Mouse (Mus musculus): ENCODE data around the gene Kansl3. TPM values are rescaled to one million over a fixed set of nuclear protein-coding genes. Genes with fewer than 3 reads are reported as not detected.
A peak's percentile ranks its signal among the peaks of the same experiment; 100 is the strongest.

The Kansl3 gene
- polyA plus RNA-seq, 1 experiment from 2014 or later = 10.1 TPM

GRCm38 (mm10) chr1:36304764-36305163 is 64.2 kb downstream of the Kansl3 start:
- Histone ChIP-seq H3K9me3 (ENCODE audit: low read length) (no peaks in the 10 kb centered on the region), H3K36me3 (replicated peaks; ENCODE audit: insufficient read depth, low read length) (no peaks in the 10 kb centered on the region), H3K27me3 (ENCODE audit: insufficient read depth, low read length) (peaks cover 20% of the 10 kb centered on the region), H3K4me2 (ENCODE audit: low read depth, low read length) (no peak overlapping the region), H3K4me3 (ENCODE audit: low read depth, low read length) (no peak overlapping the region), H3K9ac (replicated peaks) (no peak overlapping the region), H3K4me1 (ENCODE audit: insufficient read depth) (peaks cover 15% of the 10 kb centered on the region), H3K27ac (ENCODE audit: low read depth) (no peak overlapping the region)
- ATAC-seq = no peak
- no peak for DNase-seq
- 59% methylated on average over 7 of the region's 7 CpGs for WGBS (ENCODE audit: insufficient replicate concordance)
- no peak for TF ChIP-seq CTCF (IDR thresholded peaks at IDR 0.05; ENCODE audit: low read depth)

- WGBS (ENCODE audit: insufficient replicate concordance) = 8% methylated on average over 30 of the region's 30 CpGs
- no peaks in the 10 kb centered on the region for H3K36me3 ChIP-seq (replicated peaks; ENCODE audit: insufficient read depth, low read length)
- peak overlapping the region; percentile 43 for H3K9ac ChIP-seq (replicated peaks)
- DNase-seq = peak; percentile 72
- TF ChIP-seq EP300 (IDR thresholded peaks at IDR 0.05; ENCODE audit: low read depth) = no peak
- H3K27ac ChIP-seq (ENCODE audit: low read depth) = no peak overlapping the region
- H3K4me3 ChIP-seq (ENCODE audit: low read depth, low read length) = peak overlapping the region; percentile 28
- peaks cover 12% of the 10 kb centered on the region for H3K4me1 ChIP-seq (ENCODE audit: insufficient read depth)
- H3K4me2 ChIP-seq (ENCODE audit: low read depth, low read length) = peak overlapping the region; percentile 63
- no peaks in the 10 kb centered on the region for H3K9me3 ChIP-seq (ENCODE audit: low read length)
- peak; percentile 40 for ATAC-seq
- H3K27me3 ChIP-seq (ENCODE audit: insufficient read depth, low read length) = peaks cover 23% of the 10 kb centered on the region
These were observed 65.3 kb downstream of the Kansl3 start for GRCm38 (mm10) chr1:36303381-36304320.

GRCm38 (mm10) chr1:36302957-36303356 is 66.0 kb downstream of the Kansl3 start:
- Histone ChIP-seq H3K4me3 (ENCODE audit: low read depth, low read length) (peak overlapping the region; percentile 28), H3K27ac (ENCODE audit: low read depth) (no peak overlapping the region), H3K27me3 (ENCODE audit: insufficient read depth, low read length) (peaks cover 23% of the 10 kb centered on the region), H3K9me3 (ENCODE audit: low read length) (no peaks in the 10 kb centered on the region), H3K36me3 (replicated peaks; ENCODE audit: insufficient read depth, low read length) (no peaks in the 10 kb centered on the region), H3K9ac (replicated peaks) (peak overlapping the region; percentile 43), H3K4me2 (ENCODE audit: low read depth, low read length) (peak overlapping the region; percentile 63), H3K4me1 (ENCODE audit: insufficient read depth) (peaks cover 7% of the 10 kb centered on the region)
- TF ChIP-seq CTCF (IDR thresholded peaks at IDR 0.05; ENCODE audit: low read depth) = no peak
- no peak for TF ChIP-seq EP300 (IDR thresholded peaks at IDR 0.05; ENCODE audit: low read depth)
- 18% methylated on average over 7 of the region's 9 CpGs for WGBS (ENCODE audit: insufficient replicate concordance)
- no peak for DNase-seq
- ATAC-seq = no peak

- no peak for DNase-seq
- TF ChIP-seq EP300 (IDR thresholded peaks at IDR 0.05; ENCODE audit: low read depth) (no peak), CTCF (IDR thresholded peaks at IDR 0.05; ENCODE audit: low read depth) (no peak)
- Histone ChIP-seq H3K4me2 (ENCODE audit: low read depth, low read length) (no peak overlapping the region), H3K9me3 (ENCODE audit: low read length) (no peaks in the 10 kb centered on the region), H3K27ac (ENCODE audit: low read depth) (no peak overlapping the region), H3K4me1 (ENCODE audit: insufficient read depth) (peaks cover 9% of the 10 kb centered on the region), H3K36me3 (replicated peaks; ENCODE audit: insufficient read depth, low read length) (no peaks in the 10 kb centered on the region), H3K27me3 (ENCODE audit: insufficient read depth, low read length) (peaks cover 28% of the 10 kb centered on the region), H3K4me3 (ENCODE audit: low read depth, low read length) (no peak overlapping the region), H3K9ac (replicated peaks) (no peak overlapping the region)
- 77% methylated on average over 8 of the region's 8 CpGs for WGBS (ENCODE audit: insufficient replicate concordance)
- ATAC-seq = no peak
These were observed 66.7 kb downstream of the Kansl3 start for GRCm38 (mm10) chr1:36302273-36302672.

- TF ChIP-seq EP300 (IDR thresholded peaks at IDR 0.05; ENCODE audit: low read depth) (no peak), CTCF (IDR thresholded peaks at IDR 0.05; ENCODE audit: low read depth) (no peak)
- no peak for DNase-seq
- Histone ChIP-seq H3K27ac (ENCODE audit: low read depth) (no peak overlapping the region), H3K4me2 (ENCODE audit: low read depth, low read length) (no peak overlapping the region), H3K9ac (replicated peaks) (no peak overlapping the region), H3K27me3 (ENCODE audit: insufficient read depth, low read length) (peaks cover 30% of the 10 kb centered on the region), H3K36me3 (replicated peaks; ENCODE audit: insufficient read depth, low read length) (no peaks in the 10 kb centered on the region), H3K9me3 (ENCODE audit: low read length) (no peaks in the 10 kb centered on the region), H3K4me1 (ENCODE audit: insufficient read depth) (peaks cover 14% of the 10 kb centered on the region), H3K4me3 (ENCODE audit: low read depth, low read length) (no peak overlapping the region)
- 80% methylated on average over 6 of the region's 6 CpGs for WGBS (ENCODE audit: insufficient replicate concordance)
- no peak for ATAC-seq
These were observed 68.5 kb downstream of the Kansl3 start for GRCm38 (mm10) chr1:36300486-36300885.

- DNase-seq = no peak
- Histone ChIP-seq H3K27me3 (ENCODE audit: insufficient read depth, low read length) (peaks cover 30% of the 10 kb centered on the region), H3K9ac (replicated peaks) (no peak overlapping the region), H3K27ac (ENCODE audit: low read depth) (peak overlapping the region; percentile 55; the same call in 1 of the 2 replicates), H3K36me3 (replicated peaks; ENCODE audit: insufficient read depth, low read length) (no peaks in the 10 kb centered on the region), H3K4me1 (ENCODE audit: insufficient read depth) (peaks cover 14% of the 10 kb centered on the region), H3K4me2 (ENCODE audit: low read depth, low read length) (no peak overlapping the region), H3K9me3 (ENCODE audit: low read length) (no peaks in the 10 kb centered on the region), H3K4me3 (ENCODE audit: low read depth, low read length) (no peak overlapping the region)
- ATAC-seq = no peak
- TF ChIP-seq EP300 (IDR thresholded peaks at IDR 0.05; ENCODE audit: low read depth) (no peak), CTCF (IDR thresholded peaks at IDR 0.05; ENCODE audit: low read depth) (no peak)
- 51% methylated on average over 2 of the region's 2 CpGs for WGBS (ENCODE audit: insufficient replicate concordance)
These were observed 69.3 kb downstream of the Kansl3 start for GRCm38 (mm10) chr1:36299676-36300075.
